Mouse (Mus musculus) cortical plate, adult 2 months (tissue): ENCODE measurements around the gene Snx29.

Source experiments
- CTCF ChIP-seq: fragments of 200-500 bp; IDR thresholded peaks from 2 replicates; pipeline ENCODE4 v1.5.1; 2011; ENCODE audit warnings: mild to moderate bottlenecking, control low read depth, low read length; ENCODE audit not compliant: insufficient read depth; ENCODE audit errors: extremely low read depth
- POLR2A ChIP-seq: fragments of 200-500 bp; IDR thresholded peaks from 2 replicates; pipeline ENCODE4 v1.6.1; 2011; ENCODE audit warnings: mild to moderate bottlenecking, low read length, control low read depth; ENCODE audit not compliant: insufficient read depth; ENCODE audit errors: extremely low read depth

- TF ChIP-seq CTCF (no peak), POLR2A (no peak)
These were observed 353.3 kb downstream of the Snx29 start for GRCm38 (mm10) chr16:11676006-11676405.
